Mouse (Mus musculus) c-Kit-positive CD71-positive TER-119-positive erythroid progenitor cells, embryonic 14.5 days (primary cell): ENCODE results near the gene Ddx19b.
"Not testable (repeated sequence)": the region's sequence is repeated elsewhere in the genome, so short reads cannot be mapped to it uniquely, and the experiment has no call there.

Source experiments
- DNase-seq: peaks from one replicate; pipeline ENCODE4 v3.0.0-alpha.2; 2013; ENCODE audit warnings: low spot score

Ddx19b gene

GRCm38 (mm10) chr8:111034276-111034675 lies 2.7 kb upstream of the Ddx19b start:
- no peak for DNase-seq

DNA sequence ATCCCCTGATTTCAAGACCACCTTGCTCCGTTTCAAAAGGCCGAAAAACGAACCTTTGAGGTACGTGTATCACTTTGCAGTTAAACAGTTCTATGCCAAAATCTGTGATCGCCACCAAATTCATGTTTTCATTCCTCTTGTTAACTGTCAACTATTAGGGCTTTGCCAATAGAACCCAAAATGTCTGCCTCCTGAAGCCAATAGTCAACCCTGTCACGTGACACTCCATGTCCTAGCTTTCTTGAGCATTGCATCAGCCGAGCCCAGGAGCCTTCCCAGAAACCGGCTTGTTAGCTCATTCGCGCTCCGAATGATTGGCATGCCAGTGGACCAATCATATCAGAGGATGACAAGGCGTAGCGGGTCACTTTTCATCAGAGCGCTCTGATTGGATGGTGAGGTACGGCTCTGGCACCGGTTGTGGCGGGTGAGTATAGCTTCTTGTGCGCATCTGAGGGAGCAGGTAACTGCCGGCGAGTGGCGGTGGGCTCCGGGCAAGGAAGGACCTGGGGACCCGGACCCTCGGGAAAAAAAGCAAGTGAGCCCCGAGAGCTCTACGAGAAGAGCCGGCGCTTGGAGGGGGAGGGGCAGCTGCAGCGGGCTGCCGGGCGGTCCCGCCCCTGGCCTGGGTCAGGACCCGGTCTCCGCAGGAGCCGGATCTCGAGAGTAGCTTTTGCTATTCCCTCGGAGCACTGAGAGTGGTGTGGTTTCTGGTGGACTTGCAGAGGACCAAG lies 2.1 kb upstream of the Ddx19b start:
- DNase-seq, result peak; percentile 100

DNA sequence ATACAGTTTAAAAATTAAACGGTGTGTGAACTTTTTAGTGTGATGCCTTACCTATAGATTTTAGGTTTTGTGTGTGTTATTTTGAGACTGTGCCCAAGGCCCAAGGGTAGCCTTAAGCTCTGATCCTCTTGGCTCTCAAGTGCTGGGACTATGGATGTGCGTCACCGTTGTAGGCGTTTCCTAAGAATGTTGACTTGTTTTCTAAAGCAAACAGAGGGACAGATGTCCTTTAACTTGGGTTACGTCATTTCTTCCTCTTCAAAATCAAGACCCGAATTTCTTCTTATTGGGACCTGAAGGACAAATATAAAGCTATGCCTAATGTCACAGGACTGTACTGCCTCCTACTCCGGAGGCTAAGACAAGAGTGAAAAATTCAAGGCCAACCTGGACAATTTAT lies 1.4 kb upstream of the Ddx19b start, which contains the start of gene Aars:
Aars (plus strand) TSS at position 229 of the 400 bp plus-strand sequence.
- DNase-seq, result no peak

DNA sequence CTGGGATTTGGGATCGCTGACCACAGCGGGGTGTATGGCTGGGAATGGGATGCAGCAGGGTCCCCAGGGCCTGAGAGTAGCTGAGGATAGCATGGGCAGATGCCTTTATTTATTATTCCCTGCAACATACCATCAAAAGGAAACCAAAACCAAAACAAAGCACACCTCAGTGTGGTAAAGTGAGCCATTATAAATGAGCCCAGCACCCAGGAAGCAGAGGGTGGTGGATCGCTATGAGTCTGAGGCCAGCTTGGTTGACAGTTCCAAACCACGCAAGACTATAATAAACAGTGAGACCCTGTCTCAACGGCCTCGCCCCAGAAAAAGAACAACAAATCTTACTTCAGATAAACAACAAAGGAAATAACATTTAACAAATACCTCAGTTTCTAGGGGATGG lies 1.5 kb downstream of the Ddx19b start:
- no peak for DNase-seq

- DNase-seq, result peak; percentile 65
These were observed 2.0 kb downstream of the Ddx19b start for GRCm38 (mm10) chr8:111029589-111029988.

- DNase-seq, result peak; percentile 85
These were observed 4.1 kb downstream of the Ddx19b start for GRCm38 (mm10) chr8:111027391-111027937.

GRCm38 (mm10) chr8:111026609-111027008 lies 4.9 kb downstream of the Ddx19b start:
- not testable (repeated sequence) for DNase-seq

DNA sequence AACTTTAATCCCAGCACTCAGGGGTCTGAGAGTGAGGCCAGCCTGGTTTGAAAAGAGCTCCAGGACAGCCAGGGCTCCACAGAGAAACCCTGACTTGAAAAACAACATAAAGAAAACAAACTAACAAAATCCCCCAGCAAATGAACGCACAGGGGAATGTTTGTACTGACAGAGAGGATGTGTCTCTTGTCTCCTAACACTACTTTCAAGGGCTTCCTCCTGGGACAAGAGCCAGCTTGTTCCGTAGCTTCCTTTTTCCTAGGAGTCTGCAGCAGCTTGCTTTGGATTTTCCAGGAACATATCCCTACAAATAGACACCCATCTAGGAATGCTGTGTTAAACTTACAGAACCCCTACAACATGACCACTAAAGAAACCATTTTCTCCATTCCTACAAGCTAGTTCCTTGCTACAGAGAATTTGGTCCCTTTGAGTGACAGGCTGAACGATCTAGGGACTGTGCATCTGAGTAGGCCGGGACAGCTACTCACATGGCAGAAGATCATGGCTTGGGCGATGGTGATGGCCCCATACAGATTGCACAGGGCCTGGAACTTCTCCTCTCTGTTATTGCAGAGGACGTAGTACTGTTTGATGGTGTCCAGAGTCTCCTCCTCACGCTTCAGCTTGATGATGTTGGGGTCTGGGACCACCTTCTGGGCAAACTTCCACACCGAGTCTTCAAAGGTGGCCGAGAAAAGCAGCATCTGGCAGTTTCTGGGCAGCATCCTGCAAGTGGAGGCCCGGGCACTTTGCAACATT lies 21.1 kb downstream of the Ddx19b start:
- DNase-seq, result not testable (repeated sequence)

DNA sequence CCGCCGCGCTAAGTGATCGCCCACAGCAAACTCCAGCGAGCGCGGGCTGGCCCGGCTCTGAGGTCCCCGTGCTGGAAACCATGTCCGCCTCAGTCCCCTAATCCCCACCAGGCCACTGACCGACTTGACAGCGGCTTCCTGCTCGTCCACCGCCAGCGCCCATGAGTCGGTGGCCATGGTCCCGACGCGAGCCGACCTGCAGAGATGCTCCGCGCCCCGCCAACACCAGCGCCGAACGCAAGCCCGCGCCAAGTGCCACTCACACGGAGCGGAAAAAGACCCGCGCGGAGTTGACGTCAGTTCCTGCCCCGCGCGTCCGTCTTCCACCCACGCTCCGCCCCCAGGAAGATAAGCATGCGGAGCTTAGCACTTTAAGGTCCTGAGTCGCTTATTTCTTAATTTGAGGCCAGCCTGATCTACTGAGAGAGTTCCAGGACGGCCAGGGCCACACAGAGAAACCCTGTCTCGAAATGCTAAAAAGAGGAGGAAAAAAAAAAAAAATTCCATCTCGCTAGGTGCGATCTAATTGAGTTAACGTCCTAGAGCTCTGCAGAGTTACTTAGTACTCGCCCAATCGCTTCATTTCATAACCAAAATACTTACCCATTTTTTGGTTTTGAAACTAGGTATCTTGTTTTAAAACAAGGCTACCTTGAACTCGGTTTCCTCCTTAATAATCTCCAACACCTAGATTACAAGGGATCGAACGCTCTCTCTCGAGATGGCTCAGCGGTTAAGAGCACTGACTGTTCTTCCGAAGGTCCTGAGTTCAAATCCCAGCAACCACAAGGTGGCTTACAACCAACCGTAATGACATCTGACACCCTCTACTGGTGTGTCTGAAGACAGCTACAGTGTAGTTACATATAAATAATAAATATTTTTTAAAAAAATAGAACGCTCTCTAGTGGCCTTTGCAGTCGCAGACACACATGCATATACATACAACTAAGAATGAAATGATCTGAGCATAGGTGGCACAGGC lies 33.7 kb downstream of the Ddx19b start, which contains the start of gene Ddx19a:
Ddx19a (minus strand) TSS at position 254 of the 985 bp plus-strand sequence.
- DNase-seq, result peak; percentile 91

- peak; percentile 20 for DNase-seq
These were observed 34.7 kb downstream of the Ddx19b start for GRCm38 (mm10) chr8:110996641-110997430.

- no peak for DNase-seq
These were observed 41.5 kb downstream of the Ddx19b start for GRCm38 (mm10) chr8:110990017-110990416.

- DNase-seq, result peak; percentile 77
These were observed 43.5 kb downstream of the Ddx19b start for GRCm38 (mm10) chr8:110987805-110988744.

- no peak for DNase-seq
These were observed 50.2 kb downstream of the Ddx19b start for GRCm38 (mm10) chr8:110981304-110981703.

DNA sequence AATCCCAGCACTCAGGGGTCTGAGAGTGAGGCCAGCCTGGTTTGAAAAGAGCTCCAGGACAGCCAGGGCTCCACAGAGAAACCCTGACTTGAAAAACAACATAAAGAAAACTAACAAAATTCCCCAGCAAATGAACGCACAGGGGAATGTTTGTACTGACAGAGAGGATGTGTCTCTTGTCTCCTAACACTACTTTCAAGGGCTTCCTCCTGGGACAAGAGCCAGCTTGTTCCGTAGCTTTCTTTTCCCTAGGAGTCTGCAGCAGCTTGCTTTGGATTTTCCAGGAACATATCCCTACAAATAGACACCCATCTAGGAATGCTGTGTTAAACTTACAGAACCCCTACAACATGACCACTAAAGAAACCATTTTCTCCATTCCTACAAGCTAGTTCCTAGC lies 53.6 kb downstream of the Ddx19b start:
- not testable (repeated sequence) for DNase-seq

GRCm38 (mm10) chr8:110976532-110976931 lies 55.0 kb downstream of the Ddx19b start:
- DNase-seq, result not testable (repeated sequence)

- peak; percentile 87 for DNase-seq
These were observed 61.4 kb downstream of the Ddx19b start for GRCm38 (mm10) chr8:110969910-110970770.

- DNase-seq, result no peak
These were observed 64.2 kb downstream of the Ddx19b start for GRCm38 (mm10) chr8:110967326-110967725.

GRCm38 (mm10) chr8:110966586-110966985 lies 65.0 kb downstream of the Ddx19b start:
- DNase-seq, result no peak

- DNase-seq, result peak; percentile 49
These were observed 66.0 kb downstream of the Ddx19b start for GRCm38 (mm10) chr8:110965594-110965993.
